Mouse (Mus musculus) bone marrow macrophage, adult 2 months (primary cell): ENCODE results near the gene Prom1.

Experiments
- CTCF ChIP-seq: IDR thresholded peaks from 2 replicates; pipeline ENCODE4 v1.5.1; 2012; ENCODE audit warnings: low read depth, mild to moderate bottlenecking, low read length, moderate library complexity
- POLR2A ChIP-seq: IDR thresholded peaks from 2 replicates; pipeline ENCODE4 v1.6.1; 2012; ENCODE audit warnings: mild to moderate bottlenecking, low read depth, low read length, borderline replicate concordance

DNA sequence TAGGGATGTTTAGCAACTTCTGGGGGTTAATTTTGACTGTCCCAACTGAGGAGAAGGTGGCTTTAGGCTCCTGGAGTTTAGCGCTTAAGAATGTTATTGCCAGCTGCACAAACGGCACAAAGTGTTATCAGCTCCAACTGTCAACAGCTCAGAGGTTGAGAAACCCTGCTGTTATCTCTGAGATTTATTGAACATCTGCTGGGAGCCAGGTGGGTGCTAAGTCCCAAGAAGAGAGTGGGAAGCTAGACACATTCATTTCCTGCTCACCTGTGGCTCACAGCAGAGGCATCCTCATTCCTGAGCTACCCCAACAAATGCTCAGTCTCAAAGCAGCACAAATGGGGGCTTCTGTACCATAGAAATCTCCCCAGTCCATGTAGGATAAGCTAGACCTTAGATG is 130.7 kb downstream of the Prom1 start:
- TF ChIP-seq CTCF (no peak), POLR2A (no peak)
